Mouse (Mus musculus): Measurements from ENCODE around the gene Gtf2f2. TPM values are rescaled to one million over a fixed set of nuclear protein-coding genes. Genes with fewer than 3 reads are reported as not detected.

Gene Gtf2f2
- total RNA-seq, 2 experiments from 2014 or later = 42.7 to 97.1 TPM

Other genes starting within 250 kb of the Gtf2f2 start
- 26.0 and 33.0 TPM in 2 replicates for gene Slc25a30, start 223.8 kb downstream of the Gtf2f2 start, total RNA-seq (2014; fragmentation: Nextera tagmentation)
- 22.5 and 32.6 TPM in 2 replicates for gene Slc25a30, start 223.8 kb downstream of the Gtf2f2 start, total RNA-seq (2017)
- gene Tpt1, start 165.8 kb downstream of the Gtf2f2 start, total RNA-seq (2014; fragmentation: Nextera tagmentation) = 4,413 and 4,416 TPM in 2 replicates
- gene Tpt1, start 165.8 kb downstream of the Gtf2f2 start, total RNA-seq (2017) = 839 and 1,119 TPM in 2 replicates
- gene Kctd4, start 55.9 kb downstream of the Gtf2f2 start, total RNA-seq (2014; fragmentation: Nextera tagmentation) = not detected in 2 replicates
- gene Kctd4, start 55.9 kb downstream of the Gtf2f2 start, total RNA-seq (2017) = 0.28 TPM in 1 of 2 replicates, not detected in the other
- 20.1 and 27.5 TPM in 2 replicates for gene Gpalpp1, start 99.9 kb upstream of the Gtf2f2 start, total RNA-seq (2014; fragmentation: Nextera tagmentation)
- 37.5 and 41.0 TPM in 2 replicates for gene Gpalpp1, start 99.9 kb upstream of the Gtf2f2 start, total RNA-seq (2017)
- gene Nufip1, start 100.0 kb upstream of the Gtf2f2 start, total RNA-seq (2014; fragmentation: Nextera tagmentation) = 13.3 and 15.0 TPM in 2 replicates
- gene Nufip1, start 100.0 kb upstream of the Gtf2f2 start, total RNA-seq (2017) = 29.6 and 38.1 TPM in 2 replicates